Mouse (Mus musculus): ENCODE results near the gene Ush1g. TPM values are rescaled to one million over a fixed set of nuclear protein-coding genes. Genes with fewer than 3 reads are reported as not detected.

Ush1g gene
- polyA plus RNA-seq, 1 experiment from 2014 or later = 0.04 TPM

DNA sequence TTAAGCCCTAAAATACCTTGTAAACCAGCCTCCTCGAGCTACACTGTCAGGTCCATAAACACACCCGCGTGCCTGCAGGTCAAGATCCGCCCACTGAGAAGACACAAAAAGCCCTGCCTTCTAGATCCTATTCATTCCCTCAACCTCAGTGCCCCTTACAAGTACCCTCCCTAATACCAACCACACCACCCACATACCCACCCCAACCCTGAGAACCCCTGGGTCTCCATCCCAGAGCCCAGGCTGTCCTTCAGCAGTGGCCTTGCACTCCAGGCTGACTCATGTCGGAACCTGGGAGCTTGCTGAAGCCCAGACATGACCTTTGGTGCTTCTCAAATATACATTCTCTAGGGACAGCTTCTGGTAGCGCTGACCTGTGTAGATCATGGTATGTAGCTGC is 47.1 kb downstream of the Ush1g start:
- Histone ChIP-seq H3K27ac (no peak overlapping the region), H3K36me3 (peaks cover 9% of the 10 kb centered on the region; the same call in 1 of the 2 replicates), H3K27me3 (no peaks in the 10 kb centered on the region; the same call in 1 of the 2 replicates), H3K4me2 (no peak overlapping the region), H3K9me3 (no peaks in the 10 kb centered on the region), H3K4me3 (no peak overlapping the region), H3K9ac (no peak overlapping the region), H3K4me1 (peaks cover 21% of the 10 kb centered on the region)
- 77% methylated on average over 6 of the region's 6 CpGs for WGBS
- ATAC-seq (ENCODE audit: insufficient number of reproducible peaks, low FRiP score, low TSS enrichment, low read depth) = no peak

DNA sequence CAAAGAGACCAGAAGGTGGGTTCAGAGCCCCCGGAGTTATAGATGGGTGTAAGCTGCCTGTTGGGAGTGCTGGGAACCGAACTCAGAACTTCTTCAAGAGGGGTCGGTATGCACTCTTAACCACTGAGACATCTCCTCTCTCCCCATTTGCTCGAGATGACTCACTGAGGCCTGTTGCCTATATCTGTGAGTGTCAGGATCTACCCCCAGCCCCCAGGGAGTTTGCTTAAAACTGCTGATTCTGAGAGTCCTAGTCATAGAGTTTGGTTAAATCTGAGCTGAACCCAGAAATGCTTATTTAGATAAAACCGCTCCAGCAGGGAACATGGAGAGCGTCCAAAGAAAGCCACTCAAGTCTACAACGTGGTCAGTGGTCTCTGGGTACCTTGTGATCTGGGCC is 47.7 kb downstream of the Ush1g start:
- Histone ChIP-seq H3K4me3 (no peak overlapping the region), H3K4me2 (no peak overlapping the region), H3K9ac (no peak overlapping the region), H3K27ac (no peak overlapping the region), H3K4me1 (peaks cover 21% of the 10 kb centered on the region), H3K36me3 (peaks cover 15% of the 10 kb centered on the region), H3K27me3 (peaks cover 5% of the 10 kb centered on the region), H3K9me3 (no peaks in the 10 kb centered on the region)
- ATAC-seq (ENCODE audit: insufficient number of reproducible peaks, low FRiP score, low TSS enrichment, low read depth) = no peak
- WGBS = 80% methylated on average over 7 of the region's 7 CpGs

DNA sequence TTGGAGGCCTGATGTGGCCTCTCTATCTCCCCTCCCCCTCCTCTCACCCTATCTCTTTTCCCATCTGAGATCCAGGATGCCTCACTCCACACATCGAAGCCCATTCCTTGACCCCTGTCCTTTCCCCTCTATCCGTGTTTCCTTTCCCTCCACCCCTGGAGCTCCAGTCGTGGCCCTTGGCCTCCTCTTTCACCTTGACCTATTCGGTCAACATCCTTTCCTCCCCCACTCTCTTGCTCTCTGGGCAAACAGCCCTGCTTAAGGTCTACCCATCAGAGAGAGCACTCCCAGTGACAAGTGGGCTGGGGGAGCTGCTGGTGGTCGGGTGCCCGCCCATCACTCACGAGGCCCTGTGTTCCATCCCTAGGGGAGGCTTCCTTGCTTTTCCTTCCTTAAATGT is 48.1 kb downstream of the Ush1g start:
- H3K36me3 ChIP-seq = peaks cover 19% of the 10 kb centered on the region
- no peak for ATAC-seq (ENCODE audit: insufficient number of reproducible peaks, low FRiP score, low TSS enrichment, low read depth)
- 65% methylated on average over 7 of the region's 7 CpGs for WGBS
- H3K27me3 ChIP-seq = peaks cover 10% of the 10 kb centered on the region
- no peak overlapping the region for H3K9ac ChIP-seq
- H3K4me1 ChIP-seq = peaks cover 21% of the 10 kb centered on the region
- H3K27ac ChIP-seq = no peak overlapping the region
- H3K4me3 ChIP-seq = no peak overlapping the region
- H3K4me2 ChIP-seq = no peak overlapping the region
- H3K9me3 ChIP-seq = no peaks in the 10 kb centered on the region

DNA sequence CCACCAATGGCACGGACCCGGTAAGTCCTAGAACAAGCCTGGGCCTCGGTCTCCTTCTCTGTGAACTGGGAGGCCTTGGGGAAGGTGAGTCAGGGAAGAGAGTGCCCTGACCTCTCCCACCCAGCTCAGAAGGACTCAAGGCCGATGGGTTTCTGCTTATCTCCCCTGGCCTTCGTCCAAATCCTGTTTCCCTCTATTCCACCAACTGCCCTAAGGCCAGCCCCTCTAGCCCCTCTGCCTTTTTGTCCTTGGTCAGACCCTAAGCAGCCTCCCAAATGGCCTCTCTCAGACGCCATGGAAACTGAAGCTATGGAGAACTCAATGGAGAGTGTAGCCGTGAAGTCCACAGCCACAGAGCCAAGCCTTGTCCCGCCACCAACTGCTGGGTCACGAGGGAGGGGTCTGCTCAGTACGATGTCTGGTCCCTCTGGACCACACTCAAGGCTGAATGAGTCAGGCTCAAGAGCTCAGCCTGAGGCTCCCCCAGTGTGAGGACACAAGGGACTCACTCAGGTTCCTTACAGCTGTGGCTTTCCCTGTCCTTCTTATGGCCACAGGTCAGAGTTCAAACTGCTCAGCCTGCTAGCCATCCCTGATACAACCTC is 48.8 kb downstream of the Ush1g start:
- ATAC-seq (ENCODE audit: insufficient number of reproducible peaks, low FRiP score, low TSS enrichment, low read depth) = no peak

DNA sequence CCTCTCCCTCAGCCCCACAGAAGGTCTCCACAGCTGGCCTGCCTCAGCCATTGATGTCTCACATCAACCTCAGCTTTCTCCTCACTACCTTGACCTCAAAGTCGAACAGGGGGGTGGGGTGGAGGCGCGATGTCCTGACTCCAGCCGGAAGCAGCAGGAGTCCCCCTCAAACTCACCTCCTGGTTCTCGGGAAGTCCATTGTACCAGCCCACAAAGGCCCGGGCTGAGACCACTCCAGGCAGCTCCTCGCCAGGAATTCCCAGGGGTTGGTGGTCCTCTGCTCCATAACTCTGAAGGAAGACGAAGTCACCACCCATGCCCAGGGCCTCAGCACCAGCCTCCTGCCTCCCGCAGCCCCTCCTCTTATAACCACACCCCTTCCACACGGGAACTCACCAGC is 50.4 kb downstream of the Ush1g start:
- ATAC-seq (ENCODE audit: insufficient number of reproducible peaks, low FRiP score, low TSS enrichment, low read depth) = no peak
- H3K36me3 ChIP-seq = peaks cover 28% of the 10 kb centered on the region
- no peak overlapping the region for H3K4me3 ChIP-seq
- H3K27ac ChIP-seq = no peak overlapping the region
- peaks cover 32% of the 10 kb centered on the region for H3K27me3 ChIP-seq
- H3K9ac ChIP-seq = no peak overlapping the region
- 60% methylated on average over 10 of the region's 10 CpGs for WGBS
- H3K4me2 ChIP-seq = no peak overlapping the region
- peaks cover 25% of the 10 kb centered on the region for H3K4me1 ChIP-seq
- H3K9me3 ChIP-seq = no peaks in the 10 kb centered on the region

More for the DNA sequence above, 48.8 kb downstream of the Ush1g start:
- Histone ChIP-seq H3K4me2 (no peak overlapping the region), H3K36me3 (peaks cover 26% of the 10 kb centered on the region), H3K27ac (no peak overlapping the region), H3K27me3 (peaks cover 17% of the 10 kb centered on the region), H3K9me3 (no peaks in the 10 kb centered on the region), H3K9ac (no peak overlapping the region), H3K4me3 (no peak overlapping the region), H3K4me1 (peaks cover 20% of the 10 kb centered on the region)
- 79% methylated on average over 10 of the region's 10 CpGs for WGBS

DNA sequence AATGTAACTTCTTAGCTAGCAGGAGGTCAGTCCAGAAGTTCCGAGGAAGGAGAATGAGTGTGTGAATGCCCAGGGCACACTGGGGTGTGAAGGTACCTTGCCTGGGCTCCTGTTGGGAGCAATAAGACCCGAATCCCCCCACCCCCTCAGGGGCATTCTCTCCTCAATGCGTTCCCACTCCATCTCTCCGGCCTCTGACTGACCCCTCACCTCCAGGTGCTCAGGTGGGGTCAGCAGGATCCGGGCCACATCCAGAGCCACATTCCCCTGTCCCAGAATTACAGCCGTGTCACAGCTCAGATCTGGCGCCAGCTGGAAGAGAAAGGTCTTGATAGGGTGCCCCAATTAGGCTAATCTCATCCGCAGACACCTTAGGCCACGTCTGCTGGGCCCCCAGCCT is 50.8 kb downstream of the Ush1g start:
- Histone ChIP-seq H3K4me3 (no peak overlapping the region), H3K4me1 (peaks cover 25% of the 10 kb centered on the region), H3K9ac (no peak overlapping the region), H3K9me3 (no peaks in the 10 kb centered on the region), H3K27me3 (peaks cover 37% of the 10 kb centered on the region), H3K27ac (no peak overlapping the region), H3K36me3 (peaks cover 28% of the 10 kb centered on the region), H3K4me2 (no peak overlapping the region)
- ATAC-seq (ENCODE audit: insufficient number of reproducible peaks, low FRiP score, low TSS enrichment, low read depth) = no peak
- WGBS = 79% methylated on average over 9 of the region's 9 CpGs

DNA sequence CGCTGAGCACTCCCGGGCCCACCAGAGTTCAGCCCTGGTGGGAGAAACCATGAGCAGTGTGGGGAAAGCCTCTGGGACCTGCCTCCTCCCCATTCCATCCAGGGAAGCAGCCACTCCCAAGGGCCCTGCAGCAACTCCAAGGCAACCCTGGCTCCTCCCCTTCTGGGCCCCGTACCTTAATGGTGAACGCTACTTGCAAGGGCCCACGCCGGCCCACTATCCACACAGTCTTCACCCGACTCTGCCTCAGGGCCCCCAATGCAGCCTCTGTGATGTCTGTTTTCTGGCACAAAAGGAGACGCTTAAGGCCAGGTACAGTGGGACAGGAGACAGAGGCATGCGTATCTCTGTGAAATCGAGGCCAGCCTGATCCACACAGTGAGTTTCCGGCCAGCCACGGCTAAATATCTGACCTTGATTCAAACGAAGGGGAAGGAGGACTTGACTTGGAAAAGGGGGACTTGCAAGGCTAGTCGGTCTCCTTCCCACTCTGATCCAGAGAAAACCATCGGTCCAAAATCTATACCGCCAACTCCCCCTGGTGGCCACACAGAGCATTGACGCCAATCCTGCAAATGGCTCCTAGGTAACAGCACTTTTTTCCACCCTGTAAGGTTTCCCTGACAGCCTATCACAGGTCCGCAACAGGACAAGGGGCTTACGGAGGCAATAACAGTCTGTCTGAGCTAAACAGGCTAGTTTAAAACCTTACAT is 51.5 kb downstream of the Ush1g start:
- no peak overlapping the region for H3K4me3 ChIP-seq
- 24% methylated on average over 19 of the region's 19 CpGs for WGBS
- peaks cover 28% of the 10 kb centered on the region for H3K36me3 ChIP-seq
- no peak overlapping the region for H3K9ac ChIP-seq
- H3K27ac ChIP-seq = no peak overlapping the region
- H3K27me3 ChIP-seq = peaks cover 44% of the 10 kb centered on the region
- H3K4me2 ChIP-seq = no peak overlapping the region
- peaks cover 23% of the 10 kb centered on the region for H3K4me1 ChIP-seq
- no peak for ATAC-seq (ENCODE audit: insufficient number of reproducible peaks, low FRiP score, low TSS enrichment, low read depth)
- H3K9me3 ChIP-seq = no peaks in the 10 kb centered on the region

DNA sequence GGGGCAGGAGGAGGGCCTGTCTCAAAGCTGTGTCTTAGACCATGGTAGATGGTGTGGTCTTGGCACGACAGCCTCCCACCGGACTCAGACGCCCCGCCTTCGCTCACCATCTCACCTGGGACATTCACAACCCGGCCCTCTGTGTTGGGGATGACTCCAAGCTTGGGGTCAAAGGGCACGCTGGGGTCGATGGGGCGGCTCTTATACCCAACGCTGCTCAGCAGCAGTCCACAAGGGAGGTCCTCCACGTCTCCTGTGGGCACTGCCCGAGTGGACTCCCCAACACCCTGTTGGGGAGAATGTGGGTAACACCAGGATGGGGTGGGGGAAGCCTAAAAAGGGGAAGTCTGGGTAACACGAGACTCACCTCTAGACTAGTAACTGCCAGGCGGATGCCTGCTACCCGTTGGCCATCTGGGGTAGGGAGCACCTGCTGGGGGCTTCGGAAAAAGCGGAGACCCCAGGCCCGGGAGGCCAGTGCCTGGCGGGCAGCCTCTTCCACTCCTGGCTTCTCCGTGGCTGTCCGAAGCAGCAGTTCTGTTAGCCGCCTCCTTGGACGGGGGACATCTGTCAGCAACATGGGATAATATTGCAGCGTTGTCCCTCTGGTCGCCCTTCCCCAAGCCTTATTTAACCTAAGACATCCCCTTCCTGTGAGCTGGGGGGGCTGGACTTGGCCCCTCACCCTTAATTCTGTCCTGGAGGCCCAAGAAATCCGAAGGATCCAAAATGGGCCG is 52.3 kb downstream of the Ush1g start:
- Histone ChIP-seq H3K4me3 (no peak overlapping the region), H3K36me3 (peaks cover 28% of the 10 kb centered on the region), H3K4me1 (peaks cover 27% of the 10 kb centered on the region), H3K27ac (no peak overlapping the region), H3K27me3 (peaks cover 52% of the 10 kb centered on the region), H3K4me2 (no peak overlapping the region), H3K9ac (no peak overlapping the region), H3K9me3 (no peaks in the 10 kb centered on the region)
- WGBS = 91% methylated on average over 27 of the region's 27 CpGs
- no peak for ATAC-seq (ENCODE audit: insufficient number of reproducible peaks, low FRiP score, low TSS enrichment, low read depth)

DNA sequence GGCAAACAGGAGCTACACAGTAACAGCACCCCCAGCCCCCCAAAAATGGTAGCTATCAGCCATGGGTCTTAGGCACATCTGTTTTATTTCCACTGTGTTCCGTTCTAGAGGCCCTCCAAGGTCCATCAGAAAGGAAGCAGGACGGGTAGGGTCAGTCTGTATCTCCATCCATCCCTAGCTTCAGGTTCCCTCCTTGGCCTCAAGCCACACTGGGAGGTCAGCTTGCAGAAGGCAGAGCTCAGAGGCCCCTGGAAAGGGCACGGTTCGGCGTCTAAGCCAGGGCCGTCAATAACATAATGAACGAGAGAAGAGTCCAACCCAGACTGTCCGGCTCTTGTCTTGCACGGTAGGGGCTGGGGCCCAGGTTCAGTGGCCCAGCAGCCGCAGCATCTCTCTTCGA is 53.9 kb downstream of the Ush1g start:
- no peak overlapping the region for H3K9ac ChIP-seq
- H3K27ac ChIP-seq = no peak overlapping the region
- ATAC-seq (ENCODE audit: insufficient number of reproducible peaks, low FRiP score, low TSS enrichment, low read depth) = no peak
- 75% methylated on average over 11 of the region's 11 CpGs for WGBS
- no peak overlapping the region for H3K4me2 ChIP-seq
- peaks cover 28% of the 10 kb centered on the region for H3K36me3 ChIP-seq
- H3K4me1 ChIP-seq = peaks cover 27% of the 10 kb centered on the region
- H3K27me3 ChIP-seq = peaks cover 68% of the 10 kb centered on the region
- H3K9me3 ChIP-seq = no peaks in the 10 kb centered on the region
- no peak overlapping the region for H3K4me3 ChIP-seq

DNA sequence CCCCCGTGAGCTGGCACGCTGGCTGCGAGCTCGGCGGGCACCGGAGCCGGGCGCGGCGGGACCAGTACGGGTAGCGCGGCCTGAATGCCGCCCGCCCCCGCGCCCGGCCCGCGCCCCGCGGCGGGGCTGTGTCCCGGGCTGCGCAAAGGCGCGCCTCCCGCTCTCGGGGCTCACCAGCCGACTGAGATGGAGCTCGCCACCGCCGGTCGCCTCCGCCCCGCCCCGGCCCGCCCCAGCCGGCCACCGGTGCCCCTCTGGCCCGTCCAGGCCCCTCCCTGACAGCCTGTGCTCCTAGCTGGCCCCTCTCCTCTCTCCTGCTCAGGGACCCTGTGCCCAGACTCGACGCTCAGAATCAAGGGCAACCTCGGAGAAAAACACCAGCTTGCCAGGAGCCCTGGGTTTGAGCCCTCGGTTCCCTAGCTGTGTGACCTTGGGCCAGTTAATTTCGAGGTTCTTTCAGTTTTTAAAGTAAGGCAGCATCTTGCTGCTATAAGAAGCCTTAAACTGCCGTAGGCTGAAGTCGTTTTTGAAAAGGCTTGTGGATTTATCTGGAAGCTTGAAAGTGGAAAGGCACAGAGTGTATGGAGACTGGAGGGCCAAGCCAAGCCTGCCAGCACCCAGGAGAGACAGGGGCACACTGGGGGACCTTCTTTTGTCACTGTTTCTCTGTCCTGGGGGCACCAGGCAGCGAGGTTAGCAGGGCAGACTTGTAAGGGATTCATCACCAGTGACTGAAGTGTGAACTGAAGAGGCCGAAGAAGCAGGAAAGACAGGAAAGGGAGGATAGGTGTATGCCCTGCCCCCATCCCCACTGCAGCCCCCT is 54.6 kb downstream of the Ush1g start, which contains the start of gene Grin2c:
TSS of gene Grin2c (minus strand) at position 183 of the 823 bp plus-strand sequence.
- Histone ChIP-seq H3K27ac (no peak within 1 kb of the TSS), H3K27me3 (peaks cover 74% of the 10 kb centered on the region), H3K4me3 (peak within 1 kb of the TSS; percentile 35), H3K9ac (peak within 1 kb of the TSS; percentile 7; the same call in 1 of the 2 replicates), H3K9me3 (no peaks in the 10 kb centered on the region), H3K36me3 (peaks cover 28% of the 10 kb centered on the region), H3K4me2 (peak within 1 kb of the TSS; percentile 64), H3K4me1 (peaks cover 27% of the 10 kb centered on the region)
- no peak for ATAC-seq (ENCODE audit: insufficient number of reproducible peaks, low FRiP score, low TSS enrichment, low read depth)
- 6% methylated on average over 41 of the region's 50 CpGs for WGBS

DNA sequence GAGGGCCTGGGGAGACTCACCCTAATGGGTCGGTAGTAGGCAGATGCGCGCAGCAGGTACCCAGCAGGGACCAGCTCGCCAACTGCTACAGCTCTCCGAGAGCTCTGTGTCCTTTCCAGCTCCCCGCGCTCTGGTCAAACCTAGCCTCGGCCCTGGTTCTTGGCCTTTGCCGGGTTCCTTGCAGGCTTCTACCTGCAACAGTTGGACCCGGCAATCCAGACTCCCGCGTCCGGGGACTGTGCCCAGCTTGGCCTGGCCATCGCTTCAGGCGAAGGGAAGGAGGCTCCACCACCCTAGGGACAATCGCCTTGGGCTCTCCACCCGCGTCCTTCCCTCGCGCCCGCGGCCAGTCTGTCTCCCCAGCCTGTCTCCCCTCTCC is 55.5 kb downstream of the Ush1g start:
- Histone ChIP-seq H3K36me3 (peaks cover 26% of the 10 kb centered on the region), H3K27ac (no peak overlapping the region), H3K9ac (0 out of 2 replicates have a peak overlapping the region, but pooled peaks have one; percentile 7), H3K27me3 (peaks cover 83% of the 10 kb centered on the region), H3K9me3 (no peaks in the 10 kb centered on the region), H3K4me2 (peak overlapping the region; percentile 64), H3K4me1 (peaks cover 27% of the 10 kb centered on the region), H3K4me3 (peak overlapping the region; percentile 35)
- no peak for ATAC-seq (ENCODE audit: insufficient number of reproducible peaks, low FRiP score, low TSS enrichment, low read depth)
- 3% methylated on average over 22 of the region's 22 CpGs for WGBS

Measured in limb, embryonic 15.5 days (tissue).